Mouse (Mus musculus): Measurements from ENCODE around the gene Reg3g. TPM values are rescaled to one million over a fixed set of nuclear protein-coding genes. Genes with fewer than 3 reads are reported as not detected.
"Not testable (repeated sequence)": the region's sequence is repeated elsewhere in the genome, so short reads cannot be mapped to it uniquely, and the experiment has no call there.

The Reg3g gene
- total RNA-seq, 2 experiments from 2014 or later, result not detected

DNA sequence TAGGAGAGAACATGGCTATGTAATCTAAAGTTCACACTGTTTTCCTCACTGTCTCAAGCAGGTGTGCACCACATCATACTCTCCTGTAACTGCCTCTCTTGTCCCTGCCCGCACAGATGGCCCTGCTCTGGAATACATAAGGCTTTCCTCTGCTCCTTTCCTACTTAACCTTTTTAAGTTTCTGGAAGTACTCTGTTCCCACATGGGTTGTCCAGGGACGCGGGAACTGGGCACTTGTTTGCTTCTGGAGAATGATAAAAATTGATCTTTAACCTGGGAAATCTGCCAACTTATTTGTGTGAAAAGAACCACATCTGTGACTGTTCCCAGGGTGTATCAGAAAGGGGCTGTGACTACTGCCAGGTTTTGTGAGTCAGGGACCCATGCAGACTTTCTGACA, 43.2 kb downstream of the Reg3g start:
- H3K4me3 ChIP-seq, result no peak overlapping the region
- no peak for TF ChIP-seq CTCF (conservative IDR thresholded peaks at IDR 0.05)
- H3K27ac ChIP-seq, result no peak overlapping the region
- DNase-seq (ENCODE audit: low spot score in 2 of 2), result no peak

DNA sequence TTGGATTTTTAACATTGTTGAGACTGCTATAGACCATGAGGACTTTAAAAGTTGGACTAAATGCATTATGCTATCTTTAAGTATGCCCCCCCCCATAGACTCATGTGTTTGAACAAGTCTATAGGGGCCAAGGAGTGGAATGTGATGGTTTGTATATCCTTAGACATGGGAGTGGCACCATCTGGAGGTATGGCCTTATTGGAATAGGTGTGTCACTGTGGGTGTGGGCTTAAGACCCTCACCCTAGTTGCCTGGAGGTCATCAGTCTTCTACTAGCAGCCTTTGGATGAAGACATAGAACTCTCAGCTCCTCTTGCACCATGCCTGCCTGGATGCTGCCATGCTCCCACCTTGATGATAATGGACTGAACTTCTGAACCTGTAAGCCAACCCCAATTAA, 46.3 kb downstream of the Reg3g start, which contains the start of gene Reg1:
Gene Reg1 (plus strand): TSS at position 301 of the 400 bp plus-strand sequence.
- not testable (repeated sequence) for DNase-seq (ENCODE audit: low spot score in 2 of 2); H3K27ac ChIP-seq; H3K4me3 ChIP-seq

Other genes starting within 250 kb of the Reg3g start
- not detected for gene Reg3b, start 98.2 kb downstream of the Reg3g start, total RNA-seq (2021)
- not detected for gene Reg3d, start 90.0 kb downstream of the Reg3g start, total RNA-seq (2021)
- gene Reg3a, start 88.2 kb downstream of the Reg3g start, total RNA-seq (2021), result not detected
- not detected for gene Reg2, start 73.2 kb downstream of the Reg3g start, total RNA-seq (2021)
- gene Reg1, start 46.2 kb downstream of the Reg3g start, total RNA-seq (2021), result not detected

Measured in layer of hippocampus, adult 2 months (tissue).